Mouse (Mus musculus): ENCODE data around the gene Wdr26. TPM values are rescaled to one million over a fixed set of nuclear protein-coding genes. Genes with fewer than 3 reads are reported as not detected.
A peak's percentile ranks its signal among the peaks of the same experiment; 100 is the strongest.

Wdr26 gene
- polyA plus RNA-seq, 1 experiment: 47.0 TPM

DNA sequence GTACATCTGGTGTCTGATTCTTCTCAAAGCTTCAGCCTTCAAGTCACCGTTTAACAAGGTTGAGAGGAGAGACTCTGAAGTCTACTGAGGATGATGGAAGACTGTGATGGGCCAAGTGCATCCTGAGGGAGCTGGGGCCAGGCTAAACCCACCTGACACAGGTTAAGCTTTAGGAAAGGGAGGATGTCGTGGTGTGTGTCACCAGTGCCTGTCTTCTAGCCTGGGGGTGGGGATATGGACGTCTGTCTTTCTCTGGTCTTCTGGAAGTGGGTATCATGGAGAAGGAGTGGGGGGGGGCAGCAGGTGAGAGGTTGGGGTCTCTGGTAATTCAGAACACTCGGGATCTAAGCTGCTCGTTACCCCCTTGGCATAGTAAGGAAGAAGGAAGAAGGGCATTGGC lies 13.5 kb upstream of the Wdr26 start:
- Histone ChIP-seq H3K4me1 (ENCODE audit: control insufficient read depth, insufficient read depth, low read length) (no peaks in the 10 kb centered on the region), H3K4me3 (replicated peaks; ENCODE audit: insufficient read depth, low read depth, low read length) (no peak overlapping the region), H3K27me3 (ENCODE audit: control insufficient read depth, insufficient read depth, low read length) (no peaks in the 10 kb centered on the region), H3K27ac (ENCODE audit: insufficient read depth, low read length) (no peak overlapping the region)
- no peak for DNase-seq
- TF ChIP-seq CTCF (IDR thresholded peaks at IDR 0.05; ENCODE audit: borderline replicate concordance, insufficient read depth, low read depth, low read length) (no peak), POLR2A (IDR thresholded peaks at IDR 0.05; ENCODE audit: borderline replicate concordance, insufficient read depth, low read length) (no peak)
- WGBS: 76% methylated on average over 5 of the region's 5 CpGs

DNA sequence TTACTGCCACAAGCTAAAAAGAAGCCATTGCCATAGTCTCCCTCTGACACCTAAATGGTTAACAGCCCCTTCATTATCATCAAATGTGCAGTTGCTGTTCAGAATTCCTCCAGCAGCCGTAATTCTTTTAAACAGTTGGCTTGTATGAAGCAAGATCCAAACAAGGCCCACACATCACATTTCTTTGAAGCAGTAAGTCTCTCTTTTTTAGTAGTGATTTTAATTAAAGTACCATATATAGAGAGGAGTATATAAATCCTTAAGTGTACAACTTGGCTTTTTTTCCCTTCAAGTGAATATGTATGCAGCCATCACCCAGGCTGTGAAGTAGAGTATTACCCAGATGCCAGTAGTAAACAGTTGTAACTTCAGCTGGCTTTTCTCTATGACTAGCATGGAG lies 10.2 kb upstream of the Wdr26 start:
- no peak for DNase-seq
- Histone ChIP-seq H3K4me1 (ENCODE audit: control insufficient read depth, insufficient read depth, low read length) (no peaks in the 10 kb centered on the region), H3K27me3 (ENCODE audit: control insufficient read depth, insufficient read depth, low read length) (no peaks in the 10 kb centered on the region), H3K4me3 (replicated peaks; ENCODE audit: insufficient read depth, low read depth, low read length) (no peak overlapping the region), H3K27ac (ENCODE audit: insufficient read depth, low read length) (no peak overlapping the region)
- 65% methylated on average over 1 of the region's 1 CpGs for WGBS
- TF ChIP-seq CTCF (IDR thresholded peaks at IDR 0.05; ENCODE audit: borderline replicate concordance, insufficient read depth, low read depth, low read length): no peak
- no peak for TF ChIP-seq POLR2A (IDR thresholded peaks at IDR 0.05; ENCODE audit: borderline replicate concordance, insufficient read depth, low read length)

DNA sequence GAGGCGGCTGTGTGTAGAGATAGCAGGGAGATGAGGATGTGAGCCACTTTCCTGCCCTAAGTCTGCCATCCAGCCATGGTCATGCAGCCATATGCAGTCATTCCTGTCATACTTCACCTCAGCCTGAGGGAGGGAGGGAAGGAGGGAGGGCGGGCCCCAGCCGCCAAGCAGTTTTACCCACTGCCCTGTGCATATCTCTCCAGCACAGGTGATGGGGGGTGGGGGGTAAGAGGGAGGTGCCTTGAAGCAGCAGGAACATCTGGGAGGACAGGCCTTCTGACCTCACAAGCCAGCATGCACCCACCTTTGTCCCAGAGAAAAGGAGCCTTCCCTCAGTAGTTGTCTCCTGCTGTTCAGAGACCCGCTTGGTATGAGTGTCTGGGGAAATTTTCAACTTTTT lies 4.5 kb upstream of the Wdr26 start:
- TF ChIP-seq POLR2A (IDR thresholded peaks at IDR 0.05; ENCODE audit: borderline replicate concordance, insufficient read depth, low read length): no peak
- no peak for TF ChIP-seq CTCF (IDR thresholded peaks at IDR 0.05; ENCODE audit: borderline replicate concordance, insufficient read depth, low read depth, low read length)
- WGBS: 72% methylated on average over 4 of the region's 4 CpGs

DNA sequence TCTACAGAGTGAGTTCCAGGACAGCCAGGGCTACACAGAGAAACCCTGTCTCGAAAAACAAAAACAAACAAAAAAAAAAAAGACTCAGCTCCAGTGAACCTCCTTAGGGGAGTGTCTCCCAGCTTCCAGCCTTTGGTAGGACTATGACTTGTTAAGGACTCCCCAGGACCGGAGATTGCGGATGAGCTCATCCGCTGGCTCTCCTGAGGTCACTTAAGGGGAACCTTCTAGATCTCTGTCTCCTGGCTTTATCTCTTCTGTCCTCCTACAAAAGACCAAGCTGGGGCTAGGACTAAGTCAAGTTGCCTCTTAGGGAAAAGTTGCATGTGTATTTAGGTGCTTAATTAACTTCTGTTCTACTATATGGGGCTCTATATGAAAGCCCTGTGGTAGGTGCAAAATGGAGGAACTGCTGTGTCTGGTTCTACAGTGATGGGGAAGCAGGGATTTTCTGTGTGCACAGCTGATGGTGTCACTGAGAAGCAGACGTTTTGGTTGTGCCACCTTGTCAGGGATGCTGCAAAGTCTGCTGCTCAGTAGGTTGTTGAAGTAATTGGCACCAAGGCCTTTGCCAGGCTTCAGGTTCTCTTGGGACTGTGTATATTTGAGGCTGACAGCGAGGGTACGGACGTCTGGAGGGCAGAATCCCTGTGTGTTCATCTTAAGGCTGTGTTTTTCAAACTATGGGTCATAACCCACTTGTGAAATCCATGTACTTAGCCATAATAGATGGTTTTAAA lies 2.7 kb upstream of the Wdr26 start:
- TF ChIP-seq POLR2A (IDR thresholded peaks at IDR 0.05; ENCODE audit: borderline replicate concordance, insufficient read depth, low read length): no peak
- no peak for TF ChIP-seq CTCF (IDR thresholded peaks at IDR 0.05; ENCODE audit: borderline replicate concordance, insufficient read depth, low read depth, low read length)
- Histone ChIP-seq H3K4me1 (ENCODE audit: control insufficient read depth, insufficient read depth, low read length) (no peaks in the 10 kb centered on the region), H3K27ac (ENCODE audit: insufficient read depth, low read length) (no peak overlapping the region), H3K27me3 (ENCODE audit: control insufficient read depth, insufficient read depth, low read length) (no peaks in the 10 kb centered on the region), H3K4me3 (replicated peaks; ENCODE audit: insufficient read depth, low read depth, low read length) (no peak overlapping the region)
- 81% methylated on average over 8 of the region's 8 CpGs for WGBS
- no peak for DNase-seq

More for the DNA sequence above, 4.5 kb upstream of the Wdr26 start:
- Histone ChIP-seq H3K4me1 (ENCODE audit: control insufficient read depth, insufficient read depth, low read length) (no peaks in the 10 kb centered on the region), H3K4me3 (replicated peaks; ENCODE audit: insufficient read depth, low read depth, low read length) (no peak overlapping the region), H3K27ac (ENCODE audit: insufficient read depth, low read length) (no peak overlapping the region), H3K27me3 (ENCODE audit: control insufficient read depth, insufficient read depth, low read length) (no peaks in the 10 kb centered on the region)
- no peak for DNase-seq

DNA sequence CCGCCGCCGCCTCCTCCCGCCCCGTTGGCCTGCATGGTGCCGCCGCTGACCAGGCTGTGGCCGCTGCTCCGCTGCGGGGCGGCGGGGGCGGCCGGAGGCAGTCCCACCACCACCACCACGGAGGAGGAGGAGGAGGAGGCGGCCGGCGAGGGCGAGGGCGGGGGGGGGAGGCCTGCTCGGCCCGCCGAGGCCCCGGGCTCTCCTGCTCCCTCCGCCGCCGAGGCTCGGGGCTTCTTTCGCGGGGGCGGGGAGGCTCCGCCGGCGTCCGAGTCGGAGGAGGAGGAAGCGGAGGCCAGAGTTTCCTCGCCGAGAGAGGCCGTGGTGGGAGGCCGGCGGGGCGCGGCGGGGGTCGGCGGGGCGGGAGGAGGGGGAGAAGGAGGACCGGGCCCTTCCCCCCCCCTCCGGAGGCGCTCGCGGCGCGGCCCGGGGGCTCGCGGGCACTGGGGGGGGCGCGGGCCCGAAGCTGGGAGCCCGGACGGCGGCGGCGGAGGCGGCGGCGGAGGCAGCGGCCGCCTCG lies 340 bp downstream of the Wdr26 start:
- no peaks in the 10 kb centered on the region for H3K27me3 ChIP-seq (ENCODE audit: control insufficient read depth, insufficient read depth, low read length)
- H3K4me3 ChIP-seq (replicated peaks; ENCODE audit: insufficient read depth, low read depth, low read length): peak overlapping the region; percentile 88
- H3K4me1 ChIP-seq (ENCODE audit: control insufficient read depth, insufficient read depth, low read length): no peaks in the 10 kb centered on the region
- no peak for TF ChIP-seq CTCF (IDR thresholded peaks at IDR 0.05; ENCODE audit: borderline replicate concordance, insufficient read depth, low read depth, low read length)
- no peak for TF ChIP-seq POLR2A (IDR thresholded peaks at IDR 0.05; ENCODE audit: borderline replicate concordance, insufficient read depth, low read length)
- peak overlapping the region; percentile 24 for H3K27ac ChIP-seq (ENCODE audit: insufficient read depth, low read length)
- peak in 1 of 2 experiments; percentile 56 for DNase-seq
- WGBS: 2% methylated on average over 30 of the region's 72 CpGs

DNA sequence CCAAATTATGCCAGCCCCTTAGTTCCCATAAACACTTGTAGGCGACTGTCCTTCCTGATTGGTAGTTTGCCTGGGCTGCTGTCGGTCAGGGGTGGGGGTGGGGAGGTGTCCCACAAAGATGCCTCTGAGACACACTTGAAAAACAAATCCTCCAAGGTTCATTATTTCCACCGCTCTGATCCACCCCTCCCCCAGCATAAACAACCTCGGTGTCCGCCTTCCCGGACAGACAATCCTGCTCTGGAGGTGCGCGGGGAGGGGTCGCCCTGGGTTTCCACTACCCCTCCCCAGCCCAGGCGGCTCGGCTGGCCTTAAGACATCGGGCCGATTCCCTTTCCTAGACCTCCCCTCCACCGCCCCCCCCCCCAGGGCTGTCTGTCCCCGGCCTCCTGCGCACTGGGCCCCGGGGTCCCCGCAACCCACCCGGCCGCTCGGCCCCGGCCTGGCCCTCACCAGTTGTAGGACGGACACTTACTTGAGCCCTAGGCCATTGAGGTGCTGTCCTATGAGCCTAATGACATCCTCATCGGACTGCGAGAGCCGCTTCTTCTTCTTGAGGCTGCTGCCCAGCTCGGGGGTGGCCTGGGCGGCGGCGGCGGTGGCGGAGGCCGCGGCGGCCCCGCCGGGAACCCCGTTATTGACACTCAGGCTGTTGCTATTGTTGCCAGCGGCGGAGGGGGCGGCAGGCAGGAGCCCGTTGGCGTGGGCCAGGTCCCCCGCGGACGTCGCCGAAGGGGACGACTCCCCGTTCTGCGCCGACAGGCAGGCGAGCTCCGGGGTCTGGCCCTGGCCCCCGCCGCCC lies 999 bp downstream of the Wdr26 start:
- no peaks in the 10 kb centered on the region for H3K4me1 ChIP-seq (ENCODE audit: control insufficient read depth, insufficient read depth, low read length)
- peak overlapping the region; percentile 83 for H3K27ac ChIP-seq (ENCODE audit: insufficient read depth, low read length)
- peak; percentile 46 to 49 for DNase-seq
- WGBS: 1% methylated on average over 55 of the region's 56 CpGs
- H3K4me3 ChIP-seq (replicated peaks; ENCODE audit: insufficient read depth, low read depth, low read length): peak overlapping the region; percentile 88
- TF ChIP-seq POLR2A (IDR thresholded peaks at IDR 0.05; ENCODE audit: borderline replicate concordance, insufficient read depth, low read length) (no peak), CTCF (IDR thresholded peaks at IDR 0.05; ENCODE audit: borderline replicate concordance, insufficient read depth, low read depth, low read length) (no peak)
- no peaks in the 10 kb centered on the region for H3K27me3 ChIP-seq (ENCODE audit: control insufficient read depth, insufficient read depth, low read length)

DNA sequence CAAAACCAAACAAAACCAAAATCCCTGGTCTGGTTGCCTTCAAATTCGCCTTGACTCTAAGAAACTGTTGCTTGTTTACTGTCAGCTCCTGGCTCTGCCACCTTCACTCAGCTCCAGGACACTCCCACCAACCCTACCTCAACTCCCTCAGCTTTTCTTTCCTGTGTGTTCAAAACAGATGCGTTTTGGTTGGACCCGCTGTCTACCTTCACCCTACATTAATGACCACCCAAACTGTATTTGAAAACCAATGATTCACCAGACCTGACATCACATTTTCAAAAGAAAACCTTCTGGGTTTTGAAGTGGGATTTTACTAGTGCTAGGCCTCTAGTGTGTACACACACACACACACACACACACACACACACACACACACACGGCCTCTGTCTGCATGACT lies 1.7 kb downstream of the Wdr26 start:
- peak in 1 of 2 experiments; percentile 17 for DNase-seq
- Histone ChIP-seq H3K4me1 (ENCODE audit: control insufficient read depth, insufficient read depth, low read length) (no peaks in the 10 kb centered on the region), H3K27ac (ENCODE audit: insufficient read depth, low read length) (no peak overlapping the region), H3K4me3 (replicated peaks; ENCODE audit: insufficient read depth, low read depth, low read length) (peak overlapping the region; percentile 88), H3K27me3 (ENCODE audit: control insufficient read depth, insufficient read depth, low read length) (no peaks in the 10 kb centered on the region)
- WGBS: 13% methylated on average over 4 of the region's 4 CpGs
- TF ChIP-seq CTCF (IDR thresholded peaks at IDR 0.05; ENCODE audit: borderline replicate concordance, insufficient read depth, low read depth, low read length): no peak
- no peak for TF ChIP-seq POLR2A (IDR thresholded peaks at IDR 0.05; ENCODE audit: borderline replicate concordance, insufficient read depth, low read length)
